Mouse (Mus musculus): Measurements from ENCODE around the gene Fthl17d. TPM values are rescaled to one million over a fixed set of nuclear protein-coding genes. Genes with fewer than 3 reads are reported as not detected.
"Not testable (repeated sequence)": the region's sequence is repeated elsewhere in the genome, so short reads cannot be mapped to it uniquely, and the experiment has no call there.

Gene Fthl17d
- polyA plus RNA-seq (2015; fragmentation: Nextera tagmentation; extraction: Ambion mirVana) = not detected in 2 replicates

- not testable (repeated sequence) for H3K9ac ChIP-seq; ATAC-seq (ENCODE audit: low FRiP score, low read depth); H3K27ac ChIP-seq; H3K4me3 ChIP-seq; H3K36me3 ChIP-seq; H3K27me3 ChIP-seq; H3K9me3 ChIP-seq; H3K4me1 ChIP-seq; H3K4me2 ChIP-seq (replicated peaks)
- WGBS = no CpG with 5 or more reads among the region's 9 CpGs
Measured at GRCm38 (mm10) chrX:8986655-8987054, at the start of gene Fthl17d. Gene Fthl17d, minus strand, starts transcription at chrX:8986755.

- not testable (repeated sequence) for H3K36me3 ChIP-seq; H3K4me1 ChIP-seq; H3K4me3 ChIP-seq; H3K9ac ChIP-seq; H3K9me3 ChIP-seq; H3K27me3 ChIP-seq; ATAC-seq (ENCODE audit: low FRiP score, low read depth); H3K4me2 ChIP-seq (replicated peaks); H3K27ac ChIP-seq
- 100% methylated on average over 1 of the region's 10 CpGs for WGBS
Measured at GRCm38 (mm10) chrX:9033193-9033592, 46.6 kb upstream of the Fthl17d start, which contains the start of gene Fthl17e. Gene Fthl17e, plus strand, starts transcription at chrX:9033493.

- 53% methylated on average over 10 of the region's 10 CpGs for whole genome bisulfite sequencing
- Histone ChIP-seq H3K4me2 (replicated peaks) (no peak overlapping the region), H3K9ac (no peak overlapping the region), H3K27me3 (no peaks in the 10 kb centered on the region), H3K36me3 (no peaks in the 10 kb centered on the region), H3K9me3 (no peaks in the 10 kb centered on the region), H3K27ac (no peak overlapping the region), H3K4me3 (no peak overlapping the region), H3K4me1 (no peaks in the 10 kb centered on the region)
- no peak for ATAC-seq (ENCODE audit: low FRiP score, low read depth)
Measured at GRCm38 (mm10) chrX:9019481-9019880, 32.9 kb upstream of the Fthl17d start.

- WGBS = 68% methylated on average over 1 of the region's 1 CpGs
- no peak overlapping the region for H3K4me3 ChIP-seq
- H3K9me3 ChIP-seq = no peaks in the 10 kb centered on the region
- H3K27ac ChIP-seq = no peak overlapping the region
- no peaks in the 10 kb centered on the region for H3K27me3 ChIP-seq
- no peak for ATAC-seq (ENCODE audit: low FRiP score, low read depth)
- no peak overlapping the region for H3K9ac ChIP-seq
- no peaks in the 10 kb centered on the region for H3K4me1 ChIP-seq
- H3K36me3 ChIP-seq = no peaks in the 10 kb centered on the region
- no peak overlapping the region for H3K4me2 ChIP-seq (replicated peaks)
Measured at GRCm38 (mm10) chrX:9016079-9016478, 29.5 kb upstream of the Fthl17d start.

- not testable (repeated sequence) for ATAC-seq (ENCODE audit: low FRiP score, low read depth); H3K36me3 ChIP-seq; H3K9ac ChIP-seq; H3K27me3 ChIP-seq; H3K4me1 ChIP-seq; H3K4me3 ChIP-seq; H3K9me3 ChIP-seq; H3K4me2 ChIP-seq (replicated peaks); H3K27ac ChIP-seq
- WGBS = no CpG with 5 or more reads among the region's 11 CpGs
Measured at GRCm38 (mm10) chrX:8976459-8976858, 10.1 kb downstream of the Fthl17d start, which contains the start of gene Fthl17c. Gene Fthl17c, minus strand, starts transcription at chrX:8976559.

- H3K9ac ChIP-seq; H3K27ac ChIP-seq; H3K4me3 ChIP-seq; H3K4me1 ChIP-seq; H3K27me3 ChIP-seq; H3K9me3 ChIP-seq; H3K36me3 ChIP-seq; H3K4me2 ChIP-seq (replicated peaks); ATAC-seq (ENCODE audit: low FRiP score, low read depth): not testable (repeated sequence)
- WGBS = 36% methylated on average over 4 of the region's 4 CpGs
Measured at GRCm38 (mm10) chrX:8964618-8965017, 21.9 kb downstream of the Fthl17d start.

- not testable (repeated sequence) for H3K9me3 ChIP-seq; H3K4me2 ChIP-seq (replicated peaks); H3K27ac ChIP-seq; H3K27me3 ChIP-seq; H3K4me3 ChIP-seq; H3K4me1 ChIP-seq; H3K36me3 ChIP-seq; H3K9ac ChIP-seq; ATAC-seq (ENCODE audit: low FRiP score, low read depth)
- WGBS = 91% methylated on average over 4 of the region's 11 CpGs
Measured at GRCm38 (mm10) chrX:8962875-8963274, 23.7 kb downstream of the Fthl17d start, which contains the start of gene Fthl17b. Gene Fthl17b, minus strand, starts transcription at chrX:8962975.

- not testable (repeated sequence) for H3K4me2 ChIP-seq (replicated peaks); ATAC-seq (ENCODE audit: low FRiP score, low read depth); H3K9me3 ChIP-seq; H3K36me3 ChIP-seq; H3K4me1 ChIP-seq; H3K27me3 ChIP-seq; H3K4me3 ChIP-seq; H3K27ac ChIP-seq; H3K9ac ChIP-seq
- WGBS = 20% methylated on average over 7 of the region's 7 CpGs
Measured at GRCm38 (mm10) chrX:8948130-8948805, 38.3 kb downstream of the Fthl17d start.

- no peaks in the 10 kb centered on the region for H3K9me3 ChIP-seq
- H3K4me3 ChIP-seq = no peak overlapping the region
- no peaks in the 10 kb centered on the region for H3K27me3 ChIP-seq
- WGBS = 88% methylated on average over 8 of the region's 8 CpGs
- H3K4me1 ChIP-seq = no peaks in the 10 kb centered on the region
- no peak for ATAC-seq (ENCODE audit: low FRiP score, low read depth)
- H3K36me3 ChIP-seq = no peaks in the 10 kb centered on the region
- H3K4me2 ChIP-seq (replicated peaks) = no peak overlapping the region
- H3K27ac ChIP-seq = no peak overlapping the region
- no peak overlapping the region for H3K9ac ChIP-seq
Measured at GRCm38 (mm10) chrX:8944041-8944440, 42.5 kb downstream of the Fthl17d start.

Other genes with a start within 250 kb of the Fthl17d start
- gene Ssx9, start 238.3 kb downstream of the Fthl17d start, polyA plus RNA-seq (2015; fragmentation: Nextera tagmentation; extraction: Ambion mirVana) = not detected in 2 replicates
- not detected in 2 replicates for gene Ssxb5, start 183.1 kb downstream of the Fthl17d start, polyA plus RNA-seq (2015; fragmentation: Nextera tagmentation; extraction: Ambion mirVana)
- not detected in 2 replicates for gene Gm6592, start 142.8 kb downstream of the Fthl17d start, polyA plus RNA-seq (2015; fragmentation: Nextera tagmentation; extraction: Ambion mirVana)
- not detected in 2 replicates for gene Gm5751, start 112.5 kb downstream of the Fthl17d start, polyA plus RNA-seq (2015; fragmentation: Nextera tagmentation; extraction: Ambion mirVana)
- gene B630019K06Rik, start 94.4 kb downstream of the Fthl17d start, polyA plus RNA-seq (2015; fragmentation: Nextera tagmentation; extraction: Ambion mirVana) = 5.2 and 5.6 TPM in 2 replicates
- not detected in 2 replicates for gene Fthl17b, start 23.8 kb downstream of the Fthl17d start, polyA plus RNA-seq (2015; fragmentation: Nextera tagmentation; extraction: Ambion mirVana)
- gene Fthl17c, start 10.2 kb downstream of the Fthl17d start, polyA plus RNA-seq (2015; fragmentation: Nextera tagmentation; extraction: Ambion mirVana) = not detected in 2 replicates
- not detected in 2 replicates for gene Fthl17e, start 46.7 kb upstream of the Fthl17d start, polyA plus RNA-seq (2015; fragmentation: Nextera tagmentation; extraction: Ambion mirVana)
- gene Fthl17f, start 76.3 kb upstream of the Fthl17d start, polyA plus RNA-seq (2015; fragmentation: Nextera tagmentation; extraction: Ambion mirVana) = not detected in 2 replicates
- not detected in 2 replicates for gene 4930402K13Rik, start 117.8 kb upstream of the Fthl17d start, polyA plus RNA-seq (2015; fragmentation: Nextera tagmentation; extraction: Ambion mirVana)
- gene Lancl3, start 213.1 kb upstream of the Fthl17d start, polyA plus RNA-seq (2015; fragmentation: Nextera tagmentation; extraction: Ambion mirVana) = 0.87 and 1.1 TPM in 2 replicates